Mouse (Mus musculus) liver, adult 2 months (tissue): ENCODE results near the gene B4galnt1.

Experiments
- CTCF ChIP-seq: fragments of 200-500 bp; IDR thresholded peaks from 2 replicates; pipeline ENCODE4 v1.5.1; 2011; ENCODE audit warnings: low read depth, low read length, control low read depth
- POLR2A ChIP-seq: fragments of 200-500 bp; IDR thresholded peaks from 2 replicates; pipeline ENCODE4 v1.6.1; 2011; ENCODE audit warnings: low read length, control low read depth; ENCODE audit not compliant: insufficient read depth; ENCODE audit errors: extremely low read depth

DNA sequence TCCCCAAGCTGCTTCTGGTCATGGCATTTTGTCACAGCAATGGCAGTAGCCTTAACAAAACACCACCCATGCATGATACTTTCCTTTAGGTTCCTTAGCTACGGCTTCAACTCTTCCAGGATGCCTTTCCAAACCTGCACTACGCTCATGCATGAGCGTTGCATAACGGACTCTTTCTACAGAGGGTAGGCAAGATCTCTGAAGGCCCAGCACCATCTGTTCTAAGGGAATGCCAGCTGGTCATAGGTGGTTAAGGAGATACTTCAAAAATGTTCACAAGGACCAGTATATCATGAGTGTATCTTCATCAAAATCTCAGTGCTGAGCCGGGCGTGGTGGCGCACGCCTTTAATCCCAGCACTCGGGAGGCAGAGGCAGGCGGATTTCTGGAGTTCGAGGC lies 51.4 kb downstream of the B4galnt1 start:
- TF ChIP-seq CTCF (no peak), POLR2A (no peak)
